Mouse (Mus musculus) midbrain, embryonic 16.5 days (tissue): ENCODE measurements around the gene 4931423N10Rik. TPM values are rescaled to one million over a fixed set of nuclear protein-coding genes. Genes with fewer than 3 reads are reported as not detected.
"Not testable (repeated sequence)": the region's sequence is repeated elsewhere in the genome, so short reads cannot be mapped to it uniquely, and the experiment has no call there.

Experiments used
- ATAC-seq: fragments of 200-750 bp; cut with Nextera tagmentation; 2 replicates; pipeline ENCODE4 v1.8.0; 2017; ENCODE audit warnings: moderate TSS enrichment
- H3K27ac ChIP-seq: fragments of 300-500 bp; sonication (generic); 2 replicates; pipeline ENCODE4 v1.5.1; 2014; ENCODE audit warnings: mild to moderate bottlenecking, low read length, mixed read lengths
- H3K27me3 ChIP-seq: fragments of 300-500 bp; sonication (generic); 2 replicates; pipeline ENCODE4 v1.6.1; 2014; ENCODE audit warnings: low read depth, low read length, mixed read lengths; ENCODE audit not compliant: control insufficient read depth, insufficient read depth
- H3K36me3 ChIP-seq: fragments of 300-500 bp; sonication (generic); 2 replicates; pipeline ENCODE4 v1.6.1; 2014; ENCODE audit warnings: mild to moderate bottlenecking, low read length, moderate library complexity, mixed read lengths; ENCODE audit not compliant: control insufficient read depth, insufficient read depth
- H3K4me1 ChIP-seq: fragments of 300-500 bp; sonication (generic); 2 replicates; pipeline ENCODE4 v1.6.1; 2014; ENCODE audit warnings: mild to moderate bottlenecking, low read length, mixed read lengths; ENCODE audit not compliant: control insufficient read depth, insufficient read depth
- H3K4me2 ChIP-seq: fragments of 300-500 bp; sonication (generic); 2 replicates; pipeline ENCODE4 v1.6.1; 2014; ENCODE audit warnings: mild to moderate bottlenecking, low read length, mixed read lengths
- H3K4me3 ChIP-seq: fragments of 300-500 bp; sonication (generic); 2 replicates; pipeline ENCODE4 v1.5.1; 2014; ENCODE audit warnings: low read depth, mild to moderate bottlenecking, low read length, moderate library complexity, mixed read lengths
- H3K9ac ChIP-seq: fragments of 300-500 bp; sonication (generic); 2 replicates; pipeline ENCODE4 v1.6.1; 2014; ENCODE audit warnings: low read depth, low read length, mixed read lengths
- H3K9me3 ChIP-seq: fragments of 300-500 bp; sonication (generic); replicated peaks from 2 replicates; pipeline ENCODE4 v1.6.1; 2014; ENCODE audit warnings: mild to moderate bottlenecking, low read length, mixed read lengths; ENCODE audit not compliant: control insufficient read depth, poor library complexity, severe bottlenecking
- WGBS: fragments of 180-500 bp; shearing (Covaris S2); extraction: QIAGEN DNeasy Blood & Tissue Kit; methylation state at CpG from one replicate; pipeline ENCODE4 v1.1.7; 2014; 5-methylcytosine and 5-hydroxymethylcytosine counted together
- polyA plus RNA-seq: library from polyadenylated mRNA; unstranded; fragments of >200 nt; fragmentation: Nextera tagmentation; extraction: Ambion mirVana; gene quantifications from 2 replicates; pipeline ENCODE4 v1.2.1, GENCODE M21; 2015

Gene 4931423N10Rik
- polyA plus RNA-seq, 1 experiment from 2014 or later, result not detected

GRCm38 (mm10) chr2:23234065-23234773, 26.9 kb downstream of the 4931423N10Rik start:
- Histone ChIP-seq H3K9me3 (no peaks in the 10 kb centered on the region), H3K9ac (peak overlapping the region; percentile 61), H3K4me3 (peak overlapping the region; percentile 53), H3K27me3 (no peaks in the 10 kb centered on the region), H3K4me2 (peak overlapping the region; percentile 65), H3K4me1 (no peaks in the 10 kb centered on the region), H3K27ac (no peak overlapping the region), H3K36me3 (no peaks in the 10 kb centered on the region)
- under 1% methylated on average over 29 of the region's 50 CpGs for WGBS
- ATAC-seq, result peak; percentile 85

DNA sequence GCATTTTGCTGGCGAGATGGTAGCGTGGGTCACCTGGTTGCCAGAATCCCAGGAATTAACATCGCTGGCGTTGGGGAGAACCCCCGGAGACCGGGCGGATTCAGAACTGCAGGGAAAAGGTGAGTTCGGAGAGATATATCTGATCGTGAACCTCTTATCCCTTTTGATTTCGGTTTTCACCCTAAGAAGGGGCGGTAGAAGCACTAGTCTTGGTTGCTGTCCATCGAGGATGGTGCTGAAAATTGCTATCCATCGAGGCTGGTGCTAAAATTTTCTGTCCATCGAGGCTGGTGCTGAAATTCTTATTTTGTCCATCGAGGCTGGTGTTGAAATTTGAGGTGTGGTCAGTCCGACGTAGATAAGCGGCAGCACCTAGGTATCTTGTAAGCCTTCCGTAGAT, 83.7 kb downstream of the 4931423N10Rik start:
- not testable (repeated sequence) for H3K4me2 ChIP-seq, H3K27me3 ChIP-seq, H3K9me3 ChIP-seq, H3K9ac ChIP-seq, H3K4me1 ChIP-seq, ATAC-seq, H3K4me3 ChIP-seq, H3K27ac ChIP-seq, H3K36me3 ChIP-seq
- 60% methylated on average over 19 of the region's 19 CpGs for WGBS

DNA sequence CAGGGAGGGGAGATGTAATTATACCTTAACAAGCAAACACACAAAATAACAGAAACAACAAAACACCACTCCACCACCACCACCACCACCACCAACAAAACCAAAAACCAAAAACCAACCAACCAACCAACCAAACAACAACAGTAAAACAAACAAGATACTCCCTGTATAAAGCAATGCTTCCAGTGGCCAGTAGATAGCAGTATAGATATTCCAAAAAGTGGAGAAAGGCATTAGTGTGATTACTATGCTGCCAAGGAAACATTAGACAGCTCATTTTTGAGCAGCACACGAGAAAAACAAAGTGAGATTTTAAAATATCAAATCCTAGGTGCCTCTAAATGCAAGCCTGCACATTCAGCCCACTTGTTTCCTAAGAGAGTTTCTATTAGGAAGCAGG, 107.6 kb downstream of the 4931423N10Rik start:
- WGBS, result 2% methylated on average over 1 of the region's 1 CpGs
- Histone ChIP-seq H3K27ac (no peak overlapping the region), H3K4me3 (no peak overlapping the region), H3K4me1 (no peaks in the 10 kb centered on the region), H3K4me2 (no peak overlapping the region), H3K9me3 (no peaks in the 10 kb centered on the region), H3K27me3 (no peaks in the 10 kb centered on the region), H3K9ac (no peak overlapping the region), H3K36me3 (no peaks in the 10 kb centered on the region)
- ATAC-seq, result peak; percentile 64; the same call in 1 of the 2 replicates

Other genes with a start within 250 kb of the 4931423N10Rik start
- gene Abi1, start 167.2 kb upstream of the 4931423N10Rik start, polyA plus RNA-seq, result 66.1 and 71.2 TPM in 2 replicates
- gene Acbd5, start 139.3 kb upstream of the 4931423N10Rik start, polyA plus RNA-seq, result 80.2 and 80.6 TPM in 2 replicates
- gene Mastl, start 51.5 kb upstream of the 4931423N10Rik start, polyA plus RNA-seq, result 1.8 and 2.0 TPM in 2 replicates
- gene Yme1l1, start 51.1 kb upstream of the 4931423N10Rik start, polyA plus RNA-seq, result 62.3 and 68.8 TPM in 2 replicates
- 0.49 and 0.77 TPM in 2 replicates for gene Nxph2, start 113.8 kb downstream of the 4931423N10Rik start, polyA plus RNA-seq